Mouse (Mus musculus) intestine, embryonic 16.5 days (tissue): ENCODE results near the gene Sptlc2. TPM values are rescaled to one million over a fixed set of nuclear protein-coding genes. Genes with fewer than 3 reads are reported as not detected.

Experiments
- ATAC-seq: fragments of 200-750 bp; cut with Nextera tagmentation; 2 replicates; pipeline ENCODE4 v1.8.0; 2017; ENCODE audit warnings: moderate TSS enrichment, moderate library complexity
- H3K27ac ChIP-seq: fragments of 300-500 bp; sonication (generic); 2 replicates; pipeline ENCODE4 v1.5.1; 2014; ENCODE audit warnings: mild to moderate bottlenecking, low read length
- H3K27me3 ChIP-seq: fragments of 300-500 bp; sonication (generic); replicated peaks from 2 replicates; pipeline ENCODE4 v1.6.1; 2014; ENCODE audit warnings: low read length, control low read depth, mixed read lengths; ENCODE audit not compliant: control insufficient read depth, insufficient read depth
- H3K36me3 ChIP-seq: fragments of 300-500 bp; sonication (generic); 2 replicates; pipeline ENCODE4 v1.6.1; 2014; ENCODE audit warnings: low read length, control low read depth; ENCODE audit not compliant: control insufficient read depth, insufficient read depth
- H3K4me1 ChIP-seq: fragments of 300-500 bp; sonication (generic); 2 replicates; pipeline ENCODE4 v1.6.1; 2014; ENCODE audit warnings: low read length, control low read depth, mixed read lengths; ENCODE audit not compliant: control insufficient read depth, insufficient read depth
- H3K4me2 ChIP-seq: fragments of 300-500 bp; sonication (generic); 2 replicates; pipeline ENCODE4 v1.6.1; 2014; ENCODE audit warnings: low read depth, low read length, control low read depth
- H3K4me3 ChIP-seq: fragments of 300-500 bp; sonication (generic); 2 replicates; pipeline ENCODE4 v1.5.1; 2014; ENCODE audit warnings: mild to moderate bottlenecking, low read length
- H3K9ac ChIP-seq: fragments of 300-500 bp; sonication (generic); 2 replicates; pipeline ENCODE4 v1.6.1; 2014; ENCODE audit warnings: low read depth, low read length
- H3K9me3 ChIP-seq: fragments of 300-500 bp; sonication (generic); 2 replicates; pipeline ENCODE4 v1.6.1; 2016; ENCODE audit warnings: low read length, control low read depth; ENCODE audit not compliant: control insufficient read depth
- WGBS: fragments of 180-500 bp; shearing (Covaris S2); extraction: QIAGEN DNeasy Blood & Tissue Kit; methylation state at CpG from one replicate; pipeline ENCODE4 v1.1.7; 2014; 5-methylcytosine and 5-hydroxymethylcytosine counted together
- polyA plus RNA-seq: library from polyadenylated mRNA; unstranded; fragments of >200 nt; fragmentation: Nextera tagmentation; extraction: Ambion mirVana; gene quantifications from 2 replicates; pipeline ENCODE4 v1.2.1, GENCODE M21; 2015

Sptlc2 gene
- polyA plus RNA-seq, 1 experiment from 2014 or later = 126 TPM

- Histone ChIP-seq H3K9me3 (no peaks in the 10 kb centered on the region), H3K27ac (no peak overlapping the region), H3K36me3 (no peaks in the 10 kb centered on the region), H3K4me2 (no peak overlapping the region), H3K9ac (no peak overlapping the region), H3K4me3 (no peak overlapping the region), H3K4me1 (no peaks in the 10 kb centered on the region), H3K27me3 (no peaks in the 10 kb centered on the region)
- ATAC-seq = peak; percentile 21; the same call in 1 of the 2 replicates
- WGBS = 32% methylated on average over 7 of the region's 7 CpGs
Measured at GRCm38 (mm10) chr12:87416690-87417089, 28.5 kb upstream of the Sptlc2 start.

- no peaks in the 10 kb centered on the region for H3K36me3 ChIP-seq
- no peaks in the 10 kb centered on the region for H3K9me3 ChIP-seq
- no peaks in the 10 kb centered on the region for H3K27me3 ChIP-seq
- H3K4me3 ChIP-seq = no peak overlapping the region
- H3K4me2 ChIP-seq = no peak overlapping the region
- ATAC-seq = no peak
- no peak overlapping the region for H3K9ac ChIP-seq
- 77% methylated on average over 4 of the region's 4 CpGs for WGBS
- H3K27ac ChIP-seq = no peak overlapping the region
- H3K4me1 ChIP-seq = no peaks in the 10 kb centered on the region
Measured at GRCm38 (mm10) chr12:87415358-87415757, 27.2 kb upstream of the Sptlc2 start.

- Histone ChIP-seq H3K36me3 (no peaks in the 10 kb centered on the region), H3K4me2 (no peak overlapping the region), H3K9me3 (no peaks in the 10 kb centered on the region), H3K4me3 (no peak overlapping the region), H3K27me3 (no peaks in the 10 kb centered on the region), H3K27ac (no peak overlapping the region), H3K4me1 (peaks cover 1% of the 10 kb centered on the region; the same call in 1 of the 2 replicates), H3K9ac (no peak overlapping the region)
- ATAC-seq = no peak
- 24% methylated on average over 4 of the region's 4 CpGs for WGBS
Measured at GRCm38 (mm10) chr12:87413179-87413790, 25.1 kb upstream of the Sptlc2 start.

- Histone ChIP-seq H3K4me3 (no peak overlapping the region), H3K27me3 (no peaks in the 10 kb centered on the region), H3K9ac (no peak overlapping the region), H3K4me1 (peaks cover 10% of the 10 kb centered on the region), H3K36me3 (no peaks in the 10 kb centered on the region), H3K27ac (no peak overlapping the region), H3K9me3 (no peaks in the 10 kb centered on the region), H3K4me2 (no peak overlapping the region)
- 0 out of 2 replicates have a peak, but pooled peaks have one; percentile 17 for ATAC-seq
- 41% methylated on average over 7 of the region's 7 CpGs for WGBS
Measured at GRCm38 (mm10) chr12:87410999-87411398, 22.8 kb upstream of the Sptlc2 start.

- ATAC-seq = peak; percentile 23; the same call in 1 of the 2 replicates
- H3K4me2 ChIP-seq = no peak overlapping the region
- H3K9ac ChIP-seq = no peak overlapping the region
- no peak overlapping the region for H3K27ac ChIP-seq
- H3K27me3 ChIP-seq = no peaks in the 10 kb centered on the region
- WGBS = 69% methylated on average over 4 of the region's 4 CpGs
- no peaks in the 10 kb centered on the region for H3K36me3 ChIP-seq
- peaks cover 13% of the 10 kb centered on the region for H3K4me1 ChIP-seq
- H3K9me3 ChIP-seq = no peaks in the 10 kb centered on the region
- no peak overlapping the region for H3K4me3 ChIP-seq
Measured at GRCm38 (mm10) chr12:87409123-87409522, 21.0 kb upstream of the Sptlc2 start.

GRCm38 (mm10) chr12:87407869-87408605, 19.9 kb upstream of the Sptlc2 start:
- no peaks in the 10 kb centered on the region for H3K27me3 ChIP-seq
- H3K27ac ChIP-seq = peak overlapping the region; percentile 73
- WGBS = 27% methylated on average over 21 of the region's 21 CpGs
- peak overlapping the region; percentile 42 for H3K4me2 ChIP-seq
- peak overlapping the region; percentile 24 for H3K4me3 ChIP-seq
- peak; percentile 43 for ATAC-seq
- H3K4me1 ChIP-seq = peaks cover 13% of the 10 kb centered on the region
- H3K9me3 ChIP-seq = no peaks in the 10 kb centered on the region
- H3K36me3 ChIP-seq = no peaks in the 10 kb centered on the region
- H3K9ac ChIP-seq = peak overlapping the region; percentile 54

GRCm38 (mm10) chr12:87405721-87406120, 17.6 kb upstream of the Sptlc2 start:
- peak; percentile 58 for ATAC-seq
- Histone ChIP-seq H3K4me2 (no peak overlapping the region), H3K9me3 (no peaks in the 10 kb centered on the region), H3K36me3 (no peaks in the 10 kb centered on the region), H3K4me3 (no peak overlapping the region), H3K27me3 (no peaks in the 10 kb centered on the region), H3K4me1 (peaks cover 13% of the 10 kb centered on the region), H3K27ac (peak overlapping the region; percentile 55), H3K9ac (no peak overlapping the region)
- 58% methylated on average over 3 of the region's 3 CpGs for WGBS

- Histone ChIP-seq H3K4me2 (no peak overlapping the region), H3K4me3 (no peak overlapping the region), H3K36me3 (no peaks in the 10 kb centered on the region), H3K9me3 (no peaks in the 10 kb centered on the region), H3K9ac (no peak overlapping the region), H3K4me1 (peaks cover 13% of the 10 kb centered on the region), H3K27me3 (no peaks in the 10 kb centered on the region), H3K27ac (peak overlapping the region; percentile 61)
- 70% methylated on average over 4 of the region's 4 CpGs for WGBS
- peak; percentile 80 for ATAC-seq
Measured at GRCm38 (mm10) chr12:87405165-87405564, 17.0 kb upstream of the Sptlc2 start.

- Histone ChIP-seq H3K36me3 (no peaks in the 10 kb centered on the region), H3K9ac (no peak overlapping the region), H3K4me3 (no peak overlapping the region), H3K27ac (no peak overlapping the region), H3K9me3 (no peaks in the 10 kb centered on the region), H3K4me1 (0 out of 2 replicates have a peak, but pooled peaks cover 8% of the 10 kb centered on the region), H3K27me3 (no peaks in the 10 kb centered on the region), H3K4me2 (no peak overlapping the region)
- no peak for ATAC-seq
- WGBS = 57% methylated on average over 6 of the region's 6 CpGs
Measured at GRCm38 (mm10) chr12:87401883-87402282, 13.7 kb upstream of the Sptlc2 start.
